Mouse (Mus musculus) hematopoietic multipotent progenitor cell, adult 10-12 weeks (in vitro differentiated cells): Measurements from ENCODE around the gene Slc33a1. TPM values are rescaled to one million over a fixed set of nuclear protein-coding genes. Genes with fewer than 3 reads are reported as not detected.

Experiments
- polyA plus RNA-seq: library from polyadenylated mRNA; stranded (reverse); fragments of >175 nt; gene quantifications from 2 replicates; pipeline ENCODE4 v1.2.3, GENCODE M21; 2012; ENCODE audit warnings: low replicate concordance

Slc33a1 gene
- polyA plus RNA-seq = 20.0 and 36.4 TPM in 2 replicates

GRCm38 (mm10) chr3:63964100-63964921 is at the start of gene Slc33a1:
Gene Slc33a1 (minus strand): TSS chr3:63964768.

DNA sequence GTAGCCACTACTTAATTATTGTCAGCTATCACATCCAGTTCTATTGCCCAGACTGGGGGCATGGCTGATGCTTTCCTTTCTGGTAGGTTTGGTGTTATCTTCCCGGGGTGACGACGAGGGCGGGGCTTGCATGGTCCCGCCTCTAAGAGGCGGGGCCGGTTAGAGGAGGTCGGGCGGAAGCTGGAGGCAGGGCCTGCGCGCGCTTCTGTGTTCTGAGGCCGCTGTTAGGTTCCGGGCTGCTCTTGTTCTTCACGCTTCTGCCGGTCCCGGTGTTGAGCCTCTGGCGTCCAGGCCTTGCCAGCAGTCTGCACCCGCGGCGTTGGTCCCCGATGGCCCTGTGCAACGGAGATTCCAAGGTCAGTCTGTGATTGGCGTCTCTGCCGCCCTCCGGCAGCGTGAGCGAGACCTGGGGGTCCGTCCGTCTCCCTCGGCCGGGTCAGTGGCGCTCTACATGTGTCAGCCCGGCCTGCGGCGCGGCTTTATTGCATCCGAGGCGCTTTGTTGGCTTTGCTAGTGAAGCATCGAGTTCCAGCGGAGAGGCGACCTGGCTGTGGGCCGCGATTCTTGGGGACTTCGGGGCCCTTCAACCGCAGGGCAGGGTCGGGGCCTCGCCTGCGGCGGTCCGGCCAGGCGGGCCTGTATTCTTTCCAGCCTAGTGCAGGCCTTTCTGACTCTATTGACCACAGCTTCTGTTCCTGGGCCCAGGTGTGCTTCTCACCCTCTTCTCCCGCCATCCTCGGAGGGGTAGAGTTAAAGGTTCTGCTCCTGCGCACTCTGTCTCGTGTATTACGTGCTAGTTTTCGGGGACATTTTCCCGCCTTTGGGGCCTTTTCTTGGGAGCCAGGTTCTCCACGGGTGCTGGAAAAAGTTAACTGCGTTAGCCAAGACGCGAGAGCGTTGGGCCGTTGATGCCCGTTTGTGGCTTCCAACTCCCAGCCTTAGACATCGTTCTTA is 11.7 kb upstream of the Slc33a1 start, which contains the start of gene Gmps:
Gene Gmps (plus strand): TSS at position 152 of the 954 bp plus-strand sequence.

DNA sequence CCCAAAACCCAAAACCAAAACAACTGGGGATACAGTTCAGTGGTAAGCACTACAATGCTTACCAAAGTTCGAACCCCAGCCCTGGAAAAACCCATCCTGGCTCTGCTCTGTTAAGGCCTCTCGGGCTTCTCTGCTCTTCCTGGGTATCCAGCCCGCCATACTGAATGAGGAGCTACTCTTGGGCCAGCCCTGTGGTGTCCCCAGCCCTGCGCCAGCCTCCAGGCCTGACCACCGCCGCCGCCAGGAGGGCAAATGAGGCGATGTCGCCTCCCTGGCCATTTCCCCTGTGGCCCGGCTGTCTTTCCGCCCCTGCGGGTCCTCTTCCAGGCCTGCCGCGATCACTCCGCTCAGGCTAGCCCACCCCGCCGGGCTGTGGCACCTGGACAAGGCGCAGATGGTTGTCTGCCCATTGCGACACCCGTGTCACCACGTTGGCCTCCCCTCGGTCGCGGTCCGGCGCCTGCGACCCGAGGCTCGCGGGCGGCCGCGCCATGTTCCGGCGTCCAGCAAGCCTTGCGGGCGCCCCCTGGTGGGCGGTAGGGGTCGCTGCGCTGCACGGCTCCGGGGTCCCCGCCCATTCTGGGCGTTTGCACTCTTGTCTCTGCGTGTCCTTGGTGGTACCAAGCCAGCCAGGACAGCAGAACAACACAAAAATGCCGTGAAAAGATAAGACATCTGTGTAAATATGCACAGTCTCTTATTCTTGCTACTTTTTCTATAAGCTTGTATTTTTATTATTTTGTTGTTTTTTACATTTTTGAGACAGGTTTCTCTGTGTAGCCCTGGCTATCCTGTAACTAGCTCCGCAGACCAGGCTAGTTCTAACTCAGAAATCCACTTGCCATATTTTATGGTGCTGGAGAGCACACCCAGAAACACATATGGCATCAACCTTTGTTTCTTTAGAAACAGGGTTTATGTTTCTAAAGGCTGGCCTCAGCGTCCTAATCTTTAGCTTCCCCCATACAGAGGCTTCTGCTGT is 35.4 kb downstream of the Slc33a1 start, which contains the start of gene E130311K13Rik:
Gene E130311K13Rik (minus strand): TSS at position 595 of the 982 bp plus-strand sequence.

GRCm38 (mm10) chr3:63899309-63899695 is 65.3 kb downstream of the Slc33a1 start, which contains the start of gene Plch1:
Gene Plch1 (minus strand): TSS chr3:63899472.

Other genes starting within 250 kb of the Slc33a1 start
- not detected in 2 replicates for gene Plch1, start 65.3 kb downstream of the Slc33a1 start, polyA plus RNA-seq
- 3.5 and 7.4 TPM in 2 replicates for gene E130311K13Rik, start 35.3 kb downstream of the Slc33a1 start, polyA plus RNA-seq
- 0.43 and 1.3 TPM in 2 replicates for gene Gmps, start 11.3 kb upstream of the Slc33a1 start, polyA plus RNA-seq
- gene Vmn2r1, start 116.8 kb upstream of the Slc33a1 start, polyA plus RNA-seq = not detected in 2 replicates
- not detected in 2 replicates for gene Vmn2r2, start 177.2 kb upstream of the Slc33a1 start, polyA plus RNA-seq